Mouse (Mus musculus) urinary bladder, adult 18-20 months (tissue): ENCODE data around the gene Rps13.
"Not testable (repeated sequence)": the region's sequence is repeated elsewhere in the genome, so short reads cannot be mapped to it uniquely, and the experiment has no call there.

Experiments used
- DNase-seq, 2 experiments: peaks; one replicate each; pipeline ENCODE4 v3.0.0; 2022; ENCODE audit warnings: low spot score in 2 of 2, mixed read lengths in 2 of 2

Gene Rps13

GRCm38 (mm10) chr7:116333713-116334668 lies at the start of gene Rps13:
Gene Rps13 (minus strand): TSS chr7:116334195.
- DNase-seq, result peak; percentile 95 to 97

GRCm38 (mm10) chr7:116379181-116379580 lies 45.2 kb upstream of the Rps13 start:
- not testable (repeated sequence) for DNase-seq

GRCm38 (mm10) chr7:116374284-116374683 lies 40.3 kb upstream of the Rps13 start:
- DNase-seq, result no peak

GRCm38 (mm10) chr7:116336226-116336625 lies 2.2 kb upstream of the Rps13 start:
- peak; percentile 19 to 33 for DNase-seq

- DNase-seq, result no peak
These were observed 1.1 kb upstream of the Rps13 start for GRCm38 (mm10) chr7:116335133-116335532.

GRCm38 (mm10) chr7:116334669-116335038 lies 659 bp upstream of the Rps13 start:
- DNase-seq, result no peak

GRCm38 (mm10) chr7:116331246-116331645 lies 2.7 kb downstream of the Rps13 start:
- DNase-seq, result no peak

GRCm38 (mm10) chr7:116329858-116330257 lies 4.1 kb downstream of the Rps13 start:
- no peak for DNase-seq

GRCm38 (mm10) chr7:116328777-116329176 lies 5.2 kb downstream of the Rps13 start:
- DNase-seq, result no peak

- DNase-seq, result no peak
These were observed 6.1 kb downstream of the Rps13 start for GRCm38 (mm10) chr7:116327901-116328300.

- peak; percentile 50 to 65 for DNase-seq
These were observed 10.5 kb downstream of the Rps13 start for GRCm38 (mm10) chr7:116323331-116323964.

GRCm38 (mm10) chr7:116309456-116309855 lies 24.5 kb downstream of the Rps13 start:
- DNase-seq, result no peak

GRCm38 (mm10) chr7:116308632-116308991 lies 25.4 kb downstream of the Rps13 start:
- peak in 1 of 2 experiments; percentile 55 for DNase-seq

- peak; percentile 42 to 77 for DNase-seq
These were observed 25.9 kb downstream of the Rps13 start, which contains the start of gene Plekha7 for GRCm38 (mm10) chr7:116307871-116308631. Gene Plekha7 (minus strand): TSS chr7:116308376.

GRCm38 (mm10) chr7:116307099-116307870 lies 26.7 kb downstream of the Rps13 start:
- DNase-seq, result peak; percentile 64 to 66

GRCm38 (mm10) chr7:116306601-116307000 lies 27.4 kb downstream of the Rps13 start:
- no peak for DNase-seq

- DNase-seq, result no peak
These were observed 32.2 kb downstream of the Rps13 start for GRCm38 (mm10) chr7:116301661-116302311.

- no peak for DNase-seq
These were observed 32.9 kb downstream of the Rps13 start for GRCm38 (mm10) chr7:116301144-116301543.

GRCm38 (mm10) chr7:116298851-116299250 lies 35.1 kb downstream of the Rps13 start:
- DNase-seq, result no peak

GRCm38 (mm10) chr7:116298389-116298788 lies 35.6 kb downstream of the Rps13 start:
- DNase-seq, result no peak

- no peak for DNase-seq
These were observed 39.0 kb downstream of the Rps13 start for GRCm38 (mm10) chr7:116294961-116295360.
